Mouse (Mus musculus) E14TG2a.4 (cell line): Measurements from ENCODE around the gene Gm12887.
A peak's percentile ranks its signal among the peaks of the same experiment; 100 is the strongest.

ENCODE experiments used
- H3K27me3 ChIP-seq: 2 replicates; pipeline ENCODE4 v1.6.1; 2014; ENCODE audit warnings: low read length, control low read depth; ENCODE audit not compliant: insufficient read depth
- H3K36me3 ChIP-seq: 2 replicates; pipeline ENCODE4 v1.6.1; 2014; ENCODE audit warnings: low read length, control low read depth; ENCODE audit not compliant: insufficient read depth
- H3K4me1 ChIP-seq: replicated peaks from 2 replicates; pipeline ENCODE4 v1.6.1; 2014; ENCODE audit warnings: low read depth, low read length, control low read depth
- H3K4me3 ChIP-seq: replicated peaks from 2 replicates; pipeline ENCODE4 v1.5.1; 2014; ENCODE audit warnings: mild to moderate bottlenecking, low read length
- H3K9me3 ChIP-seq: 2 replicates; pipeline ENCODE4 v1.6.1; 2014; ENCODE audit warnings: low read length, control low read depth
- CTCF ChIP-seq: conservative IDR thresholded peaks from 2 replicates; pipeline ENCODE4 v1.5.1; 2014; ENCODE audit warnings: low read length
- NANOG ChIP-seq: IDR thresholded peaks from 2 replicates; pipeline ENCODE4 v1.6.1; 2014; ENCODE audit warnings: borderline replicate concordance, low read length, mixed read lengths
- POU5F1 ChIP-seq: IDR thresholded peaks from 2 replicates; pipeline ENCODE4 v1.6.1; 2014; ENCODE audit warnings: low read length, borderline replicate concordance

Gene Gm12887

GRCm38 (mm10) chr4:121622003-121622402 is at the start of gene Gm12887:
TSS of gene Gm12887 (minus strand) at chr4:121622103.
- Histone ChIP-seq H3K27me3 (no peaks in the 10 kb centered on the region), H3K9me3 (no peaks in the 10 kb centered on the region), H3K36me3 (no peaks in the 10 kb centered on the region), H3K4me3 (no peak within 1 kb of the TSS), H3K4me1 (no peaks in the 10 kb centered on the region)
- no peak for TF ChIP-seq NANOG
- no peak for TF ChIP-seq CTCF
- TF ChIP-seq POU5F1, result no peak

DNA sequence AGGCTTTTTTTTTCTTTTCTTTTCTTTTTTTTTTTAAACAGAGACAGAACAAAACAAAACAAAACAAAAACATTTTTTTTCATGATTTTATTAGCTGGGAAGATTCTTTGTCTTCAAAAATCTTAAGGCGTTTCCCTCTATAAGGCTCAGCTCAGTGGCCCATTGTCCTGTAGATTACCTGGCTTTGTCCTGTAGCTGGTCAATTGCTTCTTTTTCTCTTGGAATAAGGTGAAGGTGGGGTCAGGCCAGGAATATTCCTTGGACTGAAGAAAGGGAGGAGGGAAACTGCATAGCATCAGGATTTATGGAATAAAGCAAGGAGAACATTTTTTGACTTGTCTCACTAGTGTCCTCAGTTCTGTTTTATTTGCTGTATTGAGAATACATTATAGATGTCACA is 35.1 kb upstream of the Gm12887 start:
- Histone ChIP-seq H3K9me3 (peaks cover 25% of the 10 kb centered on the region), H3K36me3 (no peaks in the 10 kb centered on the region), H3K4me3 (no peak overlapping the region), H3K27me3 (no peaks in the 10 kb centered on the region), H3K4me1 (no peaks in the 10 kb centered on the region)
- TF ChIP-seq POU5F1, result no peak
- TF ChIP-seq CTCF, result no peak
- peak; percentile 82 for TF ChIP-seq NANOG
